Mouse (Mus musculus) hindbrain, embryonic 15.5 days (tissue): ENCODE data around the gene Sema4c. TPM values are rescaled to one million over a fixed set of nuclear protein-coding genes. Genes with fewer than 3 reads are reported as not detected.

ENCODE experiments used
- ATAC-seq: fragments of 200-750 bp; cut with Nextera tagmentation; 2 replicates; pipeline ENCODE4 v1.8.0; 2017; ENCODE audit warnings: low read depth, moderate number of reproducible peaks, moderate TSS enrichment; ENCODE audit not compliant: low FRiP score
- H3K27ac ChIP-seq: fragments of 300-500 bp; sonication (generic); replicated peaks from 2 replicates; pipeline ENCODE4 v1.5.1; 2015; ENCODE audit warnings: mild to moderate bottlenecking, inconsistent platforms
- H3K27me3 ChIP-seq: fragments of 300-500 bp; sonication (generic); 2 replicates; pipeline ENCODE4 v1.6.1; 2015; ENCODE audit warnings: control low read depth, inconsistent platforms
- H3K36me3 ChIP-seq: fragments of 300-500 bp; sonication (generic); 2 replicates; pipeline ENCODE4 v1.6.1; 2015; ENCODE audit warnings: control low read depth, inconsistent platforms
- H3K4me1 ChIP-seq: fragments of 300-500 bp; sonication (generic); replicated peaks from 2 replicates; pipeline ENCODE4 v1.6.1; 2015; ENCODE audit warnings: control low read depth, inconsistent platforms
- H3K4me2 ChIP-seq: fragments of 300-500 bp; sonication (generic); 2 replicates; pipeline ENCODE4 v1.6.1; 2015; ENCODE audit warnings: moderate library complexity, mild to moderate bottlenecking, inconsistent platforms
- H3K4me3 ChIP-seq: fragments of 300-500 bp; sonication (generic); 2 replicates; pipeline ENCODE4 v1.5.1; 2015; ENCODE audit warnings: mild to moderate bottlenecking, inconsistent platforms
- H3K9ac ChIP-seq: fragments of 300-500 bp; sonication (generic); 2 replicates; pipeline ENCODE4 v1.6.1; 2015; ENCODE audit warnings: inconsistent platforms
- H3K9me3 ChIP-seq: fragments of 300-500 bp; sonication (generic); 2 replicates; pipeline ENCODE4 v1.6.1; 2016; ENCODE audit warnings: control low read depth, inconsistent platforms
- WGBS: fragments of 180-500 bp; shearing (Covaris S2); methylation state at CpG from one replicate; pipeline ENCODE4 v1.1.7; 2015; 5-methylcytosine and 5-hydroxymethylcytosine counted together
- microRNA-seq: library from miRNA; unstranded; fragments of <30 nt; microRNA quantifications from one replicate; pipeline ENCODE4, GENCODE M21; 2016
- polyA plus RNA-seq: library from polyadenylated mRNA; unstranded; fragments of >200 nt; fragmentation: Nextera tagmentation; extraction: Ambion mirVana; gene quantifications from 2 replicates; pipeline ENCODE4 v1.2.1, GENCODE M21; 2015

The Sema4c gene
- polyA plus RNA-seq, 1 experiment from 2014 or later = 26.8 TPM

DNA sequence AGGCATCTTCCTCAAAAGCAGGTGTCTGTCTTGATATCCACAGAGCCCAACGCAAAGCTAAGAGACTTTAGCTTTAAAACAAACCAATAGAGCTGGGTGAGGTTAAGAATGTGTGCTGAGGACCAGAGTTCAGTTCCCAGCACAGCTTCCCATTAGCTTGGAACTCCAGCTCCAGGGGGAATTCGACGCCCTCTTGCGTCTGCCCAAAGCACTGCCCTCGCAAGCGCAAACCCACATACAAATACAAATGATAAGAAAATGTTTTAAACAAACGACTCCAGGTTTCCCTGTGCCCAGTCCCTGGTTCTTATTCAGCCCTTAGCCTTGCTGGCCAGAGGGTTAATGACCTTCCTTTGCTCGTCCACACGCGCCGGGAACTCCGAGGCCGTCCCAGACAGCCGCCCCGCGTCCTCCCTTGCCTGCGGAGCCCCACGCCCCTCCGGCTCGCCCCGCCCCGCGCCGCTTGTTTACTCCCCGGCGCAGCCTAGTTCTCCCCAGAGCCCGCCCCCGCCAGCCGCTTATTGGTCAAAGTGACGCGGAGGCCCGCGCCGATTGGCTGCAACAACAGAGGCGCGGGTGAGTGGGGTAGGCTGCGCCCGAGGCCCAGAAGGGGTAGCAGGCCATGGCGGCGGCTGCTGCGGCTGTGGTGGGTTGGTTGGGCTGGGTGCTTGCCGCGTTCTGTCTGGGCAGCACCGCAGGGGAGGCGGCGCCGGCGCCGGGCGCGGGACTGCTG, 46.7 kb downstream of the Sema4c start, which contains the start of gene Cnnm3:
Gene Cnnm3, plus strand, starts transcription at position 579 of the 733 bp plus-strand sequence.
- Histone ChIP-seq H3K36me3 (no peaks in the 10 kb centered on the region), H3K4me2 (peak within 1 kb of the TSS; percentile 68), H3K4me1 (peaks cover 34% of the 10 kb centered on the region), H3K4me3 (peak within 1 kb of the TSS; percentile 94), H3K9me3 (no peaks in the 10 kb centered on the region), H3K9ac (peak within 1 kb of the TSS; percentile 91), H3K27me3 (no peaks in the 10 kb centered on the region), H3K27ac (peak within 1 kb of the TSS; percentile 98)
- 1% methylated on average over 51 of the region's 51 CpGs for WGBS
- ATAC-seq = peak; percentile 97

DNA sequence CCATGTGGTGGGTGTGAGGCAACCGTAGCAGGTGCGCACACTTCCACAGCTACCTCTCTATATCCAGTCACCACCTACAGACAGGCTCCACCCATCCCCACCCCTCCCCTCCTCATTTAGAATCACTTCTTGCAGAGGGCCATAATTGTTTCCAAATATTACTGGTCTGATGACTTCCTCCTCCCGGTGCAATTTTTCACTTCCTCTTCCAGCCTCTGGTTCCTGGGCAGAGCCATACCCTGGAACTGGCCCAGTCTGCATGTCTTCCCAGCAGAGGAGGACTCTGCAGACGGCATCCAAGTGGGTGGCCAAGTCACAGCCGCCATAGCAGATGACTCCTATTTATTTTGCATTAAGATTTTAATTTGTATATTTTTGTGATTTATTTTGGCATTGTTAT, 49.9 kb downstream of the Sema4c start:
- no peak overlapping the region for H3K4me3 ChIP-seq
- no peak overlapping the region for H3K27ac ChIP-seq
- H3K4me2 ChIP-seq = no peak overlapping the region
- 89% methylated on average over 5 of the region's 5 CpGs for WGBS
- no peaks in the 10 kb centered on the region for H3K9me3 ChIP-seq
- no peak overlapping the region for H3K9ac ChIP-seq
- H3K36me3 ChIP-seq = no peaks in the 10 kb centered on the region
- no peaks in the 10 kb centered on the region for H3K27me3 ChIP-seq
- peaks cover 4% of the 10 kb centered on the region for H3K4me1 ChIP-seq
- ATAC-seq = no peak

- Histone ChIP-seq H3K36me3 (no peaks in the 10 kb centered on the region), H3K27ac (no peak overlapping the region), H3K27me3 (no peaks in the 10 kb centered on the region), H3K9me3 (no peaks in the 10 kb centered on the region), H3K4me3 (no peak overlapping the region), H3K9ac (no peak overlapping the region), H3K4me2 (no peak overlapping the region), H3K4me1 (no peaks in the 10 kb centered on the region)
- ATAC-seq = peak; percentile 46; the same call in 1 of the 2 replicates
- WGBS = 5% methylated on average over 3 of the region's 3 CpGs
Observed at GRCm38 (mm10) chr1:36501261-36501660, 56.9 kb downstream of the Sema4c start.

Small RNA genes lying within 50 kb of the gene (microRNA-seq; reads per million reads assigned to microRNA genes)
- gene Gm47280 = not detected

Other genes starting within 250 kb of the Sema4c start
- gene Kansl3, start 189.2 kb downstream of the Sema4c start, polyA plus RNA-seq = 37.9 and 38.9 TPM in 2 replicates
- gene Fer1l5, start 186.1 kb downstream of the Sema4c start, polyA plus RNA-seq = 2.4 and 2.6 TPM in 2 replicates
- gene Lman2l, start 113.1 kb downstream of the Sema4c start, polyA plus RNA-seq = 66.7 and 68.2 TPM in 2 replicates
- 10.8 TPM in 2 replicates for gene Cnnm4, start 86.7 kb downstream of the Sema4c start, polyA plus RNA-seq
- 6.0 and 6.5 TPM in 2 replicates for gene Cnnm3, start 46.5 kb downstream of the Sema4c start, polyA plus RNA-seq
- 18.9 and 19.6 TPM in 2 replicates for gene Ankrd23, start 21.5 kb downstream of the Sema4c start, polyA plus RNA-seq
- 0.62 TPM in 1 of 2 replicates, not detected in the other for gene Gm42417, start 18.9 kb downstream of the Sema4c start, polyA plus RNA-seq
- gene Ankrd39, start 10.9 kb downstream of the Sema4c start, polyA plus RNA-seq = 28.7 and 29.9 TPM in 2 replicates
- gene Fam178b, start 124.8 kb upstream of the Sema4c start, polyA plus RNA-seq = 0.34 TPM in 1 of 2 replicates, not detected in the other
- gene Cox5b, start 133.1 kb upstream of the Sema4c start, polyA plus RNA-seq = 713 and 784 TPM in 2 replicates
- gene 4933424G06Rik, start 151.8 kb upstream of the Sema4c start, polyA plus RNA-seq = 0.56 and 0.64 TPM in 2 replicates
- 107 and 110 TPM in 2 replicates for gene Actr1b, start 156.1 kb upstream of the Sema4c start, polyA plus RNA-seq
- gene Zap70, start 203.4 kb upstream of the Sema4c start, polyA plus RNA-seq = 1.4 and 1.5 TPM in 2 replicates